Mouse (Mus musculus) Patski (cell line): ENCODE measurements around the gene Syt14. TPM values are rescaled to one million over a fixed set of nuclear protein-coding genes. Genes with fewer than 3 reads are reported as not detected.

ENCODE experiments used
- ATAC-seq: fragments of 100-300 bp; one replicate; pipeline ENCODE4 v1.8.0; 2021
- CTCF ChIA-PET: fragments of 350-600 bp; sonication (Branson Sonifier 250); formaldehyde crosslinking; loops from one replicate; lab custom pipeline; 2022; ENCODE audit warnings: inconsistent platforms; lab: Charles Lee
- POLR2A ChIA-PET: fragments of 350-600 bp; sonication (Branson Sonifier 250); formaldehyde crosslinking; loops from one replicate; lab custom pipeline; 2022; ENCODE audit warnings: antibody characterized with exemption, inconsistent platforms; lab: Charles Lee
- DNase-seq: peaks from one replicate; pipeline ENCODE4 v3.0.0-alpha.2; 2011; ENCODE audit warnings: low read depth, low spot score
- H3K27me3 ChIP-seq: fragments of 371-371 bp; one replicate; pipeline ENCODE4 v1.5.1; 2021
- CTCF ChIP-seq: fragments of 100-300 bp; IDR thresholded peaks from one replicate; pipeline ENCODE4 v1.5.1; 2021
- in situ Hi-C: fragments of 300-500 bp; cut with MboI; formaldehyde crosslinking; loops from 3 replicates; pipeline ENCODE4 v1.11.1; 2018; ENCODE audit warnings: low pct_unique_long_range_greater_than_20kb, mixed read lengths
- polyA plus RNA-seq: library from polyadenylated mRNA; unstranded; gene quantifications from one replicate; pipeline ENCODE4 v1.2.3, GENCODE M21; 2021

Gene Syt14
- polyA plus RNA-seq, 1 experiment from 2014 or later: 2.7 TPM

DNA sequence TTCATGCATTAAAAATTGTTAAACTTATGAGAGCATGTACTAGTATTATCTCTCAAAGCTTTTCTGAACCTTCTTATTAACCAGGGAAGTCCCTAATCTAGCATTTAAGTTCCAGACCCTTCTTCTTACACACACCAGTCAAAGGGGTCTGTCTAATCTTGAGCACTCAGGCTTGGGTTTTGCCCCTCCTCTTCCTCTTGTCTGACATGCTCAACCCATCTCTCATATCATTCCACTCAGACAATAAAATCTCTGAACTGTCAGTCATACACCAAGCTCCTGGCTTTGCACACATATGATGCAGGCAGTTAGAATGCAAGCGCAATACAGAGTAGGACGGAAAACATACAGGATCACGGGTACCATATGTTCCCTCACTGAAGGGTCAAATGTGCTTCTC, 48.4 kb downstream of the Syt14 start:
- in situ Hi-C loops: no loop called here
- CTCF ChIA-PET: no interaction called here
- POLR2A ChIA-PET: no interaction called here
- TF ChIP-seq CTCF: no peak
- no peaks in the 10 kb centered on the region for H3K27me3 ChIP-seq
- DNase-seq (no peak), ATAC-seq (no peak)

DNA sequence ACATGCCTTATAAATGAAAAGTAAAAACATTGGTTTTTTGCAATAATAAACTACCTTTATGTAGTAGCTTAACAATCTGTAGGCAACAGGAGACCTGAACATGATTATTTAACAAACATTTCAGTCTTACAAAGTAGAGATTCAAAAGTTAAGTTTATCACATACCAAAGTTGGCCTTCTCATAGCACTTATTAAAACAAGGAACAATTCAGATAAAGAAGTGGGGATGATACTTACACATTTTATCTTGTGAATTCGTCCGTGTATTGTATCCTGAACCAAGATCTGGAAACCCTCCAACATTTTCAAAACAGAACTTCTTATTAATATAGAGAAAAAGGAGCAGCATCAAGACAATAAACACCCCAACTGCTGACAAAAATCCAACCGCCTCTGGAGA, 49.1 kb downstream of the Syt14 start:
- no peak for TF ChIP-seq CTCF
- DNase-seq: no peak
- ChIA-PET CTCF (interaction anchor here (1.1 kb wide), 1 partner anchor 10 kb away, joined by 3 read pairs; no protein-coding TSS in a partner anchor), POLR2A (no interaction called here)
- no peak for ATAC-seq
- no peaks in the 10 kb centered on the region for H3K27me3 ChIP-seq
- in situ Hi-C loops: no loop called here

DNA sequence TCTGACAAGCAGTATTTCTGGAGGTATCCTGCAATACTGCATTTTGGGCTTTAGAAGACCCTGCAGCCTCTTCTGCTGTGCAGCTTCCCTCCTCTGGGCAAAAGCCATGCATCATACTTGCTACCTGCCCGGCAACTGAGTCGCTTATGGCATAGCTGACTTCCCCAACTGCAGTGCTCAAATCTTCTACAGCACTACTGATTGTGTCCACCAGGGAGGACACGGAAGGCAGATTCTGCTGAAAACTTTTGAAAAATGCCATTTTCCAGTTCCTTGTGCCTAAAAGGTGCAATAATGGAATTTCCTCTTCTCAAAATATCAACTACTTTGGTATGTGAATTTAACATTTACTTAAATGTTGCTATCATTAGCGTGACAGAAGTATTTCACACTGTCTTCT, 51.2 kb downstream of the Syt14 start:
- no peak for ATAC-seq
- DNase-seq: no peak
- ChIA-PET CTCF (no interaction called here), POLR2A (no interaction called here)
- no peak for TF ChIP-seq CTCF
- H3K27me3 ChIP-seq: peaks cover under 1% of the 10 kb centered on the region
- in situ Hi-C loops: no loop called here

DNA sequence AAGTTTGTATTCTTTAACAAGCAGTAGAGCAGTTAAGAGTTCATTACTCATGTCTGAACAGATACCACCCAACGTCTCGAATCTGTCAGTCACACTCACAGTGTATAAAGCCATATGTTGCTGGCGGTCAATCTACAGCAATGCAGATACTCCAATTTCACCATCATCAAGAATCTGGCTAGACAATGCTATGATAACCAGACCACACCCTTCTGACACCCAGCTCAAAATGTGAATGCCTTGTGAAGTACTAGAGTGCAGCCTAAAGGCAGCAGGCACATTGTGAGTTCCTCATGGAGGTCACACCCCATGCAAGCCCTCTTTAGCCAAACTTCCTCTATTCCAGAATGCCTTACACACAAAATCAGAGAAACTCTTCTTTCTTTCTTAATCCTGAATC, 53.9 kb downstream of the Syt14 start:
- POLR2A ChIA-PET: no interaction called here
- ATAC-seq: no peak
- CTCF ChIA-PET: no interaction called here
- in situ Hi-C loops: no loop called here
- no peak for DNase-seq
- peaks cover 3% of the 10 kb centered on the region for H3K27me3 ChIP-seq
- TF ChIP-seq CTCF: no peak

DNA sequence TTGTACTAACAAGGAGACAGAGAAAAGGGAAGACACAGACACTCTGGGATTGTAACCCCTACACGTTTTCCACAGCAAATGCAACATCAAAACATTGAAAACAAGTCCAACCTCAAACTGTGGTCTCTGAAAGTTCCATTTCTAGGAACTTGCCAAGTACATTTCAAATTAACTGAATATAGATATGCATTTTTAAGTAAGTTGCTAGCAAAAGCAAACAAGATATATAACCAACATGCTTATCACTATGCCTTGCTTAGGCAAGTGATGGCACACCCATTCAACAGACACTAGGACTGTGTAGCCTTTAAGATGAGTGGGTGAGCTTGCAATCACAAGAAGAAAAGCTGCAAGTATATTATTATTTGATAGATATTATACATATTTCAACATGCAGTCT, 54.5 kb downstream of the Syt14 start:
- peaks cover 3% of the 10 kb centered on the region for H3K27me3 ChIP-seq
- TF ChIP-seq CTCF: no peak
- CTCF ChIA-PET: no interaction called here
- in situ Hi-C loops: no loop called here
- ATAC-seq (no peak), DNase-seq (no peak)
- POLR2A ChIA-PET: no interaction called here

DNA sequence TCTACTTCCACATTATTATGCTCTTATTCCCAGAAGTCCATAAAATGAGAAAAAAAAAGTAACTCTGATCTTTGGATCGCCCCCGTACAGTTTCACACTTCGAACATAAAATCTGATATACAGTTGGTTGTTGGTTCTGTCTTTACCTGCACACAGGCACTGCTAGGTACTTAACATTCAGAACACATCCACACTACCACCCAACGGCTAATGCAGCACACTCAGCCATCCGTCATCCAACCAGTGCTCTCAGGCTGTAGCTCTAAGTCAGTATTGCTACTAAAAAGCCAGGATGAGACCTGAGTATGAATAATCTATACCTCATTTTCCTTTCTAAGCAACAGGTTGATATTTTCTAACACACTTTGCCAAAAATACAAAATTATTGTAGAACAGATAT, 73.3 kb downstream of the Syt14 start:
- ChIA-PET CTCF (no interaction called here), POLR2A (no interaction called here)
- TF ChIP-seq CTCF: no peak
- ATAC-seq: no peak
- in situ Hi-C loops: no loop called here
- no peak for DNase-seq
- H3K27me3 ChIP-seq: peaks cover 3% of the 10 kb centered on the region

DNA sequence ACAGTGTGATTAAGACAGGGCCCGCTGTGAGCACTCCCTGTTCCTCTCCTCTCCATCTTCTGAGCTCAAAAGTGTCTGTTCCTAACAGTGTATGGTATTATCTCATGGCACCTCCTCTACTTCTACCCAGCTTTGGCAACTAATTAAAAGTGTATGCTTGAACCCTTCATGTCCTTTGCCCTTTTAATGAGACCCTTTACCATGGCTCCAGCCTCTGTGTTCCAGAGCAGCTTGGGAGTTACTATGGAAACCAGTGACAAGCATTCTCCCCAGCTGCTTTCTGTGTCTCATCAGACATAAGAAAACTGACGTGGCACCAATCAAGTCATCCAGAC, 87.8 kb downstream of the Syt14 start:
- no peaks in the 10 kb centered on the region for H3K27me3 ChIP-seq
- ATAC-seq (no peak), DNase-seq (no peak)
- no peak for TF ChIP-seq CTCF
- CTCF ChIA-PET: no interaction called here
- in situ Hi-C loops: no loop called here
- POLR2A ChIA-PET: no interaction called here

DNA sequence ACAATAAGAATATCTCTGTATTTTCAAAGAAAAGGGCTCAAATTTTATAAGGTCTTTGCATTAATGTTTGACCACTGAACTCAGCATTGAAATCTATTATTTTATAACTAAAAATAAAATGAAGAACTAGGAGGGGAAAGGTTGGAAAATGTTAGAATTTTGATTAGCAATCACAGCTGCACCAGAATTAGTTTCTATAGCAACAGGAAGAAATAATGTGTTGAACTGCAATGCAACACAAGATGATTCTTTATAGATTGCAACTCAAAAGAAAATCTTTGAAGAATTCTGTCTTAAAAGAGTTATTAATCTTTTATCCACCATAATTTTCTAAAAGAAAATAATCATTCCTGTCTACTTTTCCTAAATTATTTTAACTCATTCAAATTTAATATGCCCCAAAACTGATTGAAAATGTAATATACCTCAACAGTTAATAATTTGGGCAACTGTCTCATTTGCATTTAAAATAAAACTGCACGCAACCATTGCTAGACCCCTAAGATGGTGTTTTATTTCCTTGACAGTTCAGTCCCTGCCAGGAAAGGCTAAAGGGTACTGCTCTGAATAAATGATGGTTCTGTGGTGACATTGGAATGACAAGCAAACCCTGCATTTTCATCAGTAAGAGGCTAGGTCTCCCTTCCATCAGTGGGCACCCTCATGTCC, 88.3 kb downstream of the Syt14 start:
- no peak for TF ChIP-seq CTCF
- DNase-seq (no peak), ATAC-seq (no peak)
- ChIA-PET POLR2A (no interaction called here), CTCF (no interaction called here)
- in situ Hi-C loops: no loop called here
- H3K27me3 ChIP-seq: no peaks in the 10 kb centered on the region

DNA sequence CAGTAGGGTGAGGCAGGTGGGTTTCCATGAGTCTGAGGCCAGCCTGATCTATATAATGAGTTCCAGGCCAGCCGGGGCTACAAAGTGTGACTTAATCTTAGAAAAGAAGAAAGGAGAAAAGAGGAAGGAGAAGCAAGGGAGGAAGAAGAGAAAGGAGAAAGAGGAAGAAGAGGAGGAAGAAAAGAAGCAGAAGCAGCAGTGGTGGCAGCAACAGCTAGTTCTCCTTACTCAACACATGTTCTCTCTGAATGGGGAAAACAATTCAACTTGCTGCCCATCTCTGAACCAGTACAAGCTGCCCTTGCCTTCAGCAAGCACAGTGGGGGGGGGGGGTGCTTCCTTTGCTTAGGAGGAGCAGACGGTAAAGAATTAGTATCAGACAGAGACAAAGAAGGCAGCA, 96.5 kb downstream of the Syt14 start:
- ChIA-PET CTCF (interaction anchor here (2.2 kb wide), 1 partner anchor 10 kb away, joined by 5 read pairs; no protein-coding TSS in a partner anchor), POLR2A (interaction anchor here (0.6 kb wide), 1 partner anchor 97 kb away, joined by 3 read pairs; no protein-coding TSS in a partner anchor)
- in situ Hi-C loops: no loop called here
- no peak for DNase-seq
- TF ChIP-seq CTCF: no peak
- ATAC-seq: no peak
- no peaks in the 10 kb centered on the region for H3K27me3 ChIP-seq

DNA sequence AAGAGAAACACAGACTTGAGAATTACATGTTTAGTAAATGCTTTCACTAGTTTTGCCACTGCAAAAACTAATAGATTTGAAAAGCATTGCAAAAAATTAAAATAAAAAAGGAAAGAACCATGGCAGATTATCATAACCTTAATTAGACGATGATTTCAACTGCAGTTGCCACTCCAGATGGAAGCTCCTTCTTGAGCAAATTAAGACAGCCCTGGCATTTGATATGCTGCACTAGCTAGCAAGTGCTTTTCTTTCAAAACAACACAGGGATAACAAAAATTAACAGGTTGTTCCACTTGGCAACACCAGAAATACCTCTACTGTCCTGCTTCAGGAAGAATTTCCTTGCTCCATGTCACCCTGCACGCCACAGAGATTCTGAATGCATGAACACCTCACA, 97.6 kb downstream of the Syt14 start:
- no peak for TF ChIP-seq CTCF
- in situ Hi-C loops: no loop called here
- DNase-seq: no peak
- no peak for ATAC-seq
- ChIA-PET POLR2A (no interaction called here), CTCF (interaction anchor here (2.2 kb wide), 1 partner anchor 9 kb away, joined by 5 read pairs; no protein-coding TSS in a partner anchor)
- no peaks in the 10 kb centered on the region for H3K27me3 ChIP-seq

DNA sequence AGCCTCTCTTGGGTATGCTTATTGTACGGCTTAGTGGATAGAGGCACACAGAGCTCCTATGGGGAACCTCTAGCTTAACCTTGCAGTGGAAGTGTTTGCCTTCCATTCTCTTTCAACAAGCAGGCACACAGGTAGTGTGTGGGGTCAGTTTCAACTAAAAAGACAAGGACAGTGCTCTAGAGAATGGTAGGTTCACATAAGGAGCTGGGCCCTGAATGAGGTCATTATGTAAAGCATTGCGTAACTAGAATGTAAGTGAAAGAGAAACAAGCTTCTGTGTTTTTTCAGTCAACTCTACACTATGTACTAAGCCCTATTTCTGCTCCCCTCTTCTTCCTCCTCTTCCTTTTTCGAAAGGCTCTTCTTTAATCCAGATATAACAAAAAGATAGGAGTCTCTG, 103.8 kb downstream of the Syt14 start:
- ChIA-PET CTCF (interaction anchor here (1.4 kb wide), 1 partner anchor 11 kb away, joined by 3 read pairs; no protein-coding TSS in a partner anchor), POLR2A (no interaction called here)

More for the DNA sequence above, 103.8 kb downstream of the Syt14 start:
- ATAC-seq (no peak), DNase-seq (no peak)
- TF ChIP-seq CTCF: no peak
- in situ Hi-C loops: no loop called here
- H3K27me3 ChIP-seq: no peaks in the 10 kb centered on the region
